Mouse (Mus musculus): ENCODE measurements around the gene Slc26a10. TPM values are rescaled to one million over a fixed set of nuclear protein-coding genes. Genes with fewer than 3 reads are reported as not detected.

Slc26a10 gene
- polyA plus RNA-seq (2015; fragmentation: Nextera tagmentation; extraction: Ambion mirVana) = 1.0 and 1.6 TPM in 2 replicates

DNA sequence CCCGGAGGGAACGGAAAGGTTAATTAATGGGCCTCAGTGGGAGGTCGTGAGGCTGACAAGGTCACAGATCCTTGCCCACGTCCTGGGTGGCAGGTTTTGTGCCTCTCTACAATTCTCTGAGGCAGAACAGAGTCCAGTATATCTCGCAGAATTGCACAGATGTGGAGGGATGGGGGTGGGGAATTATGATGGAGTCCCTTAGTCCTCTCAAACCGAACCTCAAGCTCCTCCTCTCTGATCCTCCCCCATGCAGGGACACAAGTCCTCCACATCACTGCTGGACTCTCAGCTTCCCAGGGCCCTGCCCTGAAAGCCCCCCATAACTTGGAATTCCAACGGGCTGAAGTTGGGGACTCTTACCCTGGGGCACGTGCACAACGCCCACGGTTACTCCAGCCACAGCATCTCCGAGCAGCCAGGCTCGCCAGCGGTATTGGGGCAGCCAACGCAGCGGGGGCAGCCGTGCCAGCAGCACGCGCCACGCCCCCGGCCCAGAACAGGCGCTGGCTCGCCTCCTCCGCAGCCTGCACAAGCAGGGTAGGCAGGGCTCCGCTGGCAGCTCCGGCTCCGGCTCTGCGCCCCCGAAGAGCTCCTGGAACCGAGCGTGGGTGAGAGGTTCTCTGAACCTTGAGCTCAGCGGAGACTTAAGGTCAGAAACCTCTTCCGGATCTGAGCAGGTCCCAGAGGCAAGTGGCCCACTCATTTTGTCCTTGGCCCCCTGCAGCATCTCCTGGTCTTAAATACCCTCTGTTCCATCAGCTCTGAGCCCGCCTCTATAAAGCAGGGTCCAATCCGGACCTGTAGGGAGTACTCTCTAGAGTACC is at the start of gene Slc26a10:
Gene Slc26a10, minus strand, starts transcription at position 775 of the 824 bp plus-strand sequence.
- Histone ChIP-seq H3K4me3 (replicated peaks; ENCODE audit: low read length) (peak within 1 kb of the TSS; percentile 14), H3K9me3 (ENCODE audit: control insufficient read depth, low read length) (no peaks in the 10 kb centered on the region), H3K4me2 (ENCODE audit: low read length) (peak within 1 kb of the TSS; percentile 40), H3K9ac (replicated peaks; ENCODE audit: low read depth, low read length) (0 out of 2 replicates have a peak within 1 kb of the TSS, but pooled peaks have one; percentile 22), H3K36me3 (ENCODE audit: control insufficient read depth, insufficient read depth) (no peaks in the 10 kb centered on the region), H3K27ac (ENCODE audit: low read length) (no peak within 1 kb of the TSS), H3K27me3 (replicated peaks; ENCODE audit: control insufficient read depth, insufficient read depth, low read length) (peaks cover 31% of the 10 kb centered on the region), H3K4me1 (replicated peaks; ENCODE audit: control insufficient read depth, insufficient read depth, low read length) (peaks cover 26% of the 10 kb centered on the region)
- ATAC-seq = peak; percentile 64
- WGBS = 1% methylated on average over 34 of the region's 34 CpGs

DNA sequence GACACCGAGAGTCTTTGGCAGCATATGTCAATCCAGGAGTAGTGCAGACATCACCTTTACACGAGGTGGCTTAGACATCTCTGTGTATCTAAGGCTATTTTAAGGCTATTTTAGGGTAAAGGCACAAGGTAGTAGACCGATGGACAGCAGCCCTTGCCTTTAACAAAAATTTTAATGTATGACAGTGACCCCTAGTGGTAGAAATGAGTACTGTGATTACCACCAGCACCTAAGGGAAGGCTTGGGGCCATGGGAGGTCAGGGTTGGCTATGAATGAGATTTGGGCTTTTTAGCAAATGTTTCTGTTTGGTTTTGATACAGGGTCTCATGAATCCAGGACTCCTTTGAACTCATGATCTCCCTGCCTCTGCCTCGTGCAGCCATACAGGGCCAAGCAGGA is 48.5 kb upstream of the Slc26a10 start:
- WGBS = 25% methylated on average over 4 of the region's 4 CpGs
- Histone ChIP-seq H3K36me3 (ENCODE audit: control insufficient read depth, insufficient read depth) (peaks cover 15% of the 10 kb centered on the region; the same call in 1 of the 2 replicates), H3K4me1 (replicated peaks; ENCODE audit: control insufficient read depth, insufficient read depth, low read length) (no peaks in the 10 kb centered on the region), H3K27me3 (replicated peaks; ENCODE audit: control insufficient read depth, insufficient read depth, low read length) (no peaks in the 10 kb centered on the region), H3K9me3 (ENCODE audit: control insufficient read depth, low read length) (no peaks in the 10 kb centered on the region), H3K4me3 (replicated peaks; ENCODE audit: low read length) (no peak overlapping the region), H3K9ac (replicated peaks; ENCODE audit: low read depth, low read length) (no peak overlapping the region), H3K27ac (ENCODE audit: low read length) (no peak overlapping the region), H3K4me2 (ENCODE audit: low read length) (no peak overlapping the region)
- ATAC-seq = peak; percentile 32; the same call in 1 of the 2 replicates

DNA sequence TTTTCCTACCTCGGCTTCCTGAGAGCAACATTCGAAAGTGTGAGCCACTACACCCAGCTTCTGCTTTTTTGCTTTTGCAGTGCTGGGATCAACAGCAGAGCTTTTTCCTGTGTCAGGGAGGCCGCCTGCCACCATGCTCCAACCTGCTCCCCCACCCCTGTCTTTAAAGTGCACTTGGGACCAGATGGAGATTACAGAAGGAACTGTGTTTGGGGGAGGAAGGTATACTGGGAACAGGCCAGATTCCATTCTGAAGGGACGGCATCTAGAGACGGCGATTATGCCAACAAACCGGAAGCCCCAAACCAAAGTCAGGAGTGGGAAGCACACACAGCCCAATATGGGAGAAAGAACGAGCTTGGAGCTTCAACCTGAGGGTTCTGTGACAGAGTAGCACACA is 46.7 kb upstream of the Slc26a10 start:
- Histone ChIP-seq H3K4me3 (replicated peaks; ENCODE audit: low read length) (no peak overlapping the region), H3K4me1 (replicated peaks; ENCODE audit: control insufficient read depth, insufficient read depth, low read length) (no peaks in the 10 kb centered on the region), H3K36me3 (ENCODE audit: control insufficient read depth, insufficient read depth) (peaks cover 9% of the 10 kb centered on the region; the same call in 1 of the 2 replicates), H3K9me3 (ENCODE audit: control insufficient read depth, low read length) (no peaks in the 10 kb centered on the region), H3K9ac (replicated peaks; ENCODE audit: low read depth, low read length) (no peak overlapping the region), H3K4me2 (ENCODE audit: low read length) (no peak overlapping the region), H3K27me3 (replicated peaks; ENCODE audit: control insufficient read depth, insufficient read depth, low read length) (no peaks in the 10 kb centered on the region), H3K27ac (ENCODE audit: low read length) (no peak overlapping the region)
- ATAC-seq = no peak
- 83% methylated on average over 8 of the region's 8 CpGs for WGBS

DNA sequence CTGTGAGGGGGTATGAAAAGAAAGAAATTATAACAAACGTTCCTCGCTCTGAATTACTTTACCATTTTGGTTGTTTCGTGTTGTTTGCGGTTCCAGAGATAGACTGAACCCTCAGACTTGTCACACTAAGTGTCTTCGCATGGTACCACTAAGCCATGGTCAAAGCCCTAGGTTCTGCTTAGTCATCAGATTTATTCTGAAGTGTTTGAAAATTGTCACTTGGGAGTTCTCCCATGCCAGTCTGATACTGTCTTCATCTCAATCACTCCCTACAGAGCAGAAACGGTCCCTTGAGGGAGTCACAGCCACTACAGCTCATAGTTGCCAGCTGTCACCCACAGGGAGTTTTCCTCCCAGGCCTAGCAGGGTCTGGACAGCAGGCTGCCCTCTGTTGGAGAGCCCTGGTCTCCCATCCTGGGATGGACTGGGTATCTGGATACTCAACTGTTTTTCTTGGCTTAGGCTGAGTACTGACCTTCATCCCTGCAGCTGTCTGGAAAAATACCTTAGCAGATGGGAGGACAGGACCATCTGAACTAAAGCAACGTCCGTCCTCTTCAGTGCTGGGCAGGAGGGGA is 46.0 kb upstream of the Slc26a10 start:
- H3K4me3 ChIP-seq (replicated peaks; ENCODE audit: low read length) = no peak overlapping the region
- no peak overlapping the region for H3K27ac ChIP-seq (ENCODE audit: low read length)
- H3K27me3 ChIP-seq (replicated peaks; ENCODE audit: control insufficient read depth, insufficient read depth, low read length) = no peaks in the 10 kb centered on the region
- WGBS = 70% methylated on average over 8 of the region's 8 CpGs
- no peak overlapping the region for H3K4me2 ChIP-seq (ENCODE audit: low read length)
- ATAC-seq = no peak
- no peaks in the 10 kb centered on the region for H3K4me1 ChIP-seq (replicated peaks; ENCODE audit: control insufficient read depth, insufficient read depth, low read length)
- H3K9ac ChIP-seq (replicated peaks; ENCODE audit: low read depth, low read length) = no peak overlapping the region
- no peaks in the 10 kb centered on the region for H3K9me3 ChIP-seq (ENCODE audit: control insufficient read depth, low read length)
- H3K36me3 ChIP-seq (ENCODE audit: control insufficient read depth, insufficient read depth) = peaks cover 5% of the 10 kb centered on the region; the same call in 1 of the 2 replicates

DNA sequence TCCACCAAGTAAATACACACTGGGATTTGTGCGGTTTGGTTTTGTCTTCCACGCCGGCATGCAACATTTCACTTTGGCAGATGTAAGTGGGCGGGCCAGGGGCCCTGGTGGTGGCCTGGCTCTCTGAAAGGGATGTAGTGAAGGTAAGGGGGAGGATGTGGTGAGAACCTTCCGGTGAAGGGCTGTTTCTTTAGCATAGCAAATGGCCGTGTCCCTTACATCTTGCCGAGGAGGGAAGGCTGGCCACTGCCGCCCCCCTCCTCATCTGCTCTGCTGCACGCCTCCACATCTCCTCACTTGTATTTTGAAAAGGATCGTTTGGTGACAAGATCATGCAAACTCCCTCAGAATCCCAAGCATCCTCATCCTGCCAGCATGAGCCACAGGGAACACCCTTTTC is 45.3 kb upstream of the Slc26a10 start:
- H3K9ac ChIP-seq (replicated peaks; ENCODE audit: low read depth, low read length) = no peak overlapping the region
- no peak overlapping the region for H3K4me2 ChIP-seq (ENCODE audit: low read length)
- no peak overlapping the region for H3K4me3 ChIP-seq (replicated peaks; ENCODE audit: low read length)
- no peaks in the 10 kb centered on the region for H3K4me1 ChIP-seq (replicated peaks; ENCODE audit: control insufficient read depth, insufficient read depth, low read length)
- no peak overlapping the region for H3K27ac ChIP-seq (ENCODE audit: low read length)
- H3K27me3 ChIP-seq (replicated peaks; ENCODE audit: control insufficient read depth, insufficient read depth, low read length) = no peaks in the 10 kb centered on the region
- H3K36me3 ChIP-seq (ENCODE audit: control insufficient read depth, insufficient read depth) = peaks cover 4% of the 10 kb centered on the region; the same call in 1 of the 2 replicates
- 42% methylated on average over 10 of the region's 10 CpGs for WGBS
- no peak for ATAC-seq
- H3K9me3 ChIP-seq (ENCODE audit: control insufficient read depth, low read length) = no peaks in the 10 kb centered on the region

DNA sequence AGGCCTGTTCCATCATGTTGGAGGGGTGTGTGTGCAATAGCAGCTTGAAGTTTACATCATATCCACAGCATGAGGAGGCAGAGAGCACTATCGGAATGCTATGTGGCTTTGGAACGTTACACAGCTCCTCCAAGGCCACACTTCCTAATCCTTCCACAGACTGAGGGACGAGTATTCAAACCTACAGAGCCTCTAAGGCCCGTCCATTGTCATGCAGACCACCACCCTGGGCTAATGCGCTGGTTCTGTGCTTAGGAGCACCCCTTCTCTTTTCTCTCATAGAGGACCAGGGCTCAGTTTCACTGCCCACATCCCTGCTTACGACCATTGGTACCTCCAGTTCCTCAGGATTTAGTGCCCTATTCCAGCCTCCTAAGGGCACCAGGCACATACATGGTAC is 44.8 kb upstream of the Slc26a10 start:
- H3K36me3 ChIP-seq (ENCODE audit: control insufficient read depth, insufficient read depth) = no peaks in the 10 kb centered on the region; the same call in 1 of the 2 replicates
- H3K27me3 ChIP-seq (replicated peaks; ENCODE audit: control insufficient read depth, insufficient read depth, low read length) = no peaks in the 10 kb centered on the region
- no peak overlapping the region for H3K9ac ChIP-seq (replicated peaks; ENCODE audit: low read depth, low read length)
- H3K4me1 ChIP-seq (replicated peaks; ENCODE audit: control insufficient read depth, insufficient read depth, low read length) = no peaks in the 10 kb centered on the region
- H3K4me2 ChIP-seq (ENCODE audit: low read length) = no peak overlapping the region
- 17% methylated on average over 6 of the region's 6 CpGs for WGBS
- no peak overlapping the region for H3K27ac ChIP-seq (ENCODE audit: low read length)
- no peak overlapping the region for H3K4me3 ChIP-seq (replicated peaks; ENCODE audit: low read length)
- no peak for ATAC-seq
- H3K9me3 ChIP-seq (ENCODE audit: control insufficient read depth, low read length) = no peaks in the 10 kb centered on the region

DNA sequence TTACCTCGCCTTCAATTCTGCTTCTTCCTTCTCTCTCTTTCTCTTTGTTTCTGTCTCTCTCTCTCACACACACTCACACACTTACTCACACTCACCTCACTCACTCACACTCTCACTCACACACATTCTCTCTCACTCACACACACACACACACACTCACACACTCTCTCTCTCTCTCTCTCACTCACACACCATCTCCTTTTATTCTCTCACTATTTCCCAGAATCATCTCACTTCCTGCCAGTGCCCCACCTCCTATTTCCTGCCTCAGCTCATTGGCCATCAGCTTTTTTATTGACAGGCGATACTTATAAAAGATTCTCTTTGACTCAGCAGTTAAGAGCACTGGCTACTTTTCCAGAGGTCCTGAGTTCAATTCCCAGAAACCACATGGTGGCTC is 37.9 kb upstream of the Slc26a10 start:
- 90% methylated on average over 2 of the region's 2 CpGs for WGBS
- Histone ChIP-seq H3K9ac (replicated peaks; ENCODE audit: low read depth, low read length) (no peak overlapping the region), H3K27ac (ENCODE audit: low read length) (no peak overlapping the region), H3K9me3 (ENCODE audit: control insufficient read depth, low read length) (no peaks in the 10 kb centered on the region), H3K36me3 (ENCODE audit: control insufficient read depth, insufficient read depth) (no peaks in the 10 kb centered on the region), H3K4me3 (replicated peaks; ENCODE audit: low read length) (no peak overlapping the region), H3K4me2 (ENCODE audit: low read length) (no peak overlapping the region), H3K4me1 (replicated peaks; ENCODE audit: control insufficient read depth, insufficient read depth, low read length) (no peaks in the 10 kb centered on the region), H3K27me3 (replicated peaks; ENCODE audit: control insufficient read depth, insufficient read depth, low read length) (no peaks in the 10 kb centered on the region)
- no peak for ATAC-seq

DNA sequence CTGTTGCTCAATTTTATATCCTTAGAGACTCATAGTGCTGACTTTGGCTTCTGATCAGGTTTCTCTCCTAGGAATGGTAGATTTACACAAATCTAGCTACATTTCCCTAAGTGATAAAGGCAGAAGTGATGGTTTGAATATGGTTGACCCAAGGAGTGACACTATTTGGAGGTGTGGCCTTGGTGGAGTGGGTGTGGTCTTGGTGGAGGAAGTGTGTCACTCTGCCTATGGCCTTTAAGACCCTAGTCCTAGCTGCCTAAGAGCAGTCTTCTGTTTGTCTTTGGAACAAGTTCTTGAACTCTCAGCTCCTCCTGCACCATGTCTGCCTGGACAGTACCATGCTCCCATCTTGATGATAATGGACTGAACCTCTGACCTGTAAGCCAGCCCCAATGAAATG is 36.7 kb upstream of the Slc26a10 start:
- ATAC-seq = no peak

DNA sequence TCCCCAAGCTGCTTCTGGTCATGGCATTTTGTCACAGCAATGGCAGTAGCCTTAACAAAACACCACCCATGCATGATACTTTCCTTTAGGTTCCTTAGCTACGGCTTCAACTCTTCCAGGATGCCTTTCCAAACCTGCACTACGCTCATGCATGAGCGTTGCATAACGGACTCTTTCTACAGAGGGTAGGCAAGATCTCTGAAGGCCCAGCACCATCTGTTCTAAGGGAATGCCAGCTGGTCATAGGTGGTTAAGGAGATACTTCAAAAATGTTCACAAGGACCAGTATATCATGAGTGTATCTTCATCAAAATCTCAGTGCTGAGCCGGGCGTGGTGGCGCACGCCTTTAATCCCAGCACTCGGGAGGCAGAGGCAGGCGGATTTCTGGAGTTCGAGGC is 36.0 kb upstream of the Slc26a10 start:
- no peak overlapping the region for H3K4me3 ChIP-seq (replicated peaks; ENCODE audit: low read length)
- no peaks in the 10 kb centered on the region for H3K9me3 ChIP-seq (ENCODE audit: control insufficient read depth, low read length)
- no peak overlapping the region for H3K27ac ChIP-seq (ENCODE audit: low read length)
- H3K4me2 ChIP-seq (ENCODE audit: low read length) = no peak overlapping the region
- no peak overlapping the region for H3K9ac ChIP-seq (replicated peaks; ENCODE audit: low read depth, low read length)
- WGBS = 95% methylated on average over 11 of the region's 11 CpGs
- H3K4me1 ChIP-seq (replicated peaks; ENCODE audit: control insufficient read depth, insufficient read depth, low read length) = peaks cover 3% of the 10 kb centered on the region
- H3K36me3 ChIP-seq (ENCODE audit: control insufficient read depth, insufficient read depth) = no peaks in the 10 kb centered on the region
- no peak for ATAC-seq
- no peaks in the 10 kb centered on the region for H3K27me3 ChIP-seq (replicated peaks; ENCODE audit: control insufficient read depth, insufficient read depth, low read length)

More for the DNA sequence above, 36.7 kb upstream of the Slc26a10 start:
- Histone ChIP-seq H3K36me3 (ENCODE audit: control insufficient read depth, insufficient read depth) (no peaks in the 10 kb centered on the region), H3K4me1 (replicated peaks; ENCODE audit: control insufficient read depth, insufficient read depth, low read length) (no peaks in the 10 kb centered on the region), H3K4me3 (replicated peaks; ENCODE audit: low read length) (no peak overlapping the region), H3K4me2 (ENCODE audit: low read length) (no peak overlapping the region), H3K9me3 (ENCODE audit: control insufficient read depth, low read length) (no peaks in the 10 kb centered on the region), H3K27me3 (replicated peaks; ENCODE audit: control insufficient read depth, insufficient read depth, low read length) (no peaks in the 10 kb centered on the region), H3K9ac (replicated peaks; ENCODE audit: low read depth, low read length) (no peak overlapping the region), H3K27ac (ENCODE audit: low read length) (no peak overlapping the region)

Data from forebrain, embryonic 16.5 days (tissue).